Mouse (Mus musculus): ENCODE measurements around the gene Cyp4a32. TPM values are rescaled to one million over a fixed set of nuclear protein-coding genes. Genes with fewer than 3 reads are reported as not detected.

Gene Cyp4a32
- total and polyA plus RNA-seq, 3 experiments, result not detected

DNA sequence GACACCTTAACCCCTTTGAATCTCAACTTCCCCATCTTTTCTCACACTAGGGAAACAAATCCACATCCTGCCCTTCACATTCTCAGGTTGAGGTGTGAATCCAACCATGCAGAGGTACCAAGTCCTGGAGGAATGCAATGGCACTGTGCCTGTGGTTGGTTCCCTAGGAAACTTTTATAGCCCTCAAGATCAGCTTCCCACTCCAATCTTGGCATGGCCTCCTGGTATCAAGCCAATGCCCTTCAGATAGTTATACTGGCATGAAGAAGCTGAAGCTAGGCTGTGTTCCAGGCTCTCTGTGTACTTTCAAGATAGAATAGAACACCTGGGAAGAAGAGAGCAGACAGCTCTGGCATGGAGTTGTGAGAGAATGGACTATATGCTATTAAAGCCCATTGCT, 44.6 kb downstream of the Cyp4a32 start:
- H3K27me3 ChIP-seq (replicated peaks), result peaks cover 77% of the 10 kb centered on the region
- H3K79me2 ChIP-seq (replicated peaks; ENCODE audit: control insufficient read depth, extremely low read depth, insufficient read depth, poor library complexity, severe bottlenecking), result no peaks in the 10 kb centered on the region
- dilution Hi-C loops (cut with MboI; ENCODE audit: extremely low pct_ligation_motif_present, extremely low pct_unique_long_range_greater_than_20kb, low sequenced_read_pairs), result no loop called here
- H3K9ac ChIP-seq (ENCODE audit: insufficient read depth, low read depth), result no peak overlapping the region
- no peak overlapping the region for H3K27ac ChIP-seq (ENCODE audit: insufficient read depth, low read depth)
- in situ Hi-C loops (cut with MboI; ENCODE audit: low pct_ligation_motif_present, low pct_unique_long_range_greater_than_20kb, low sequenced_read_pairs), result no loop called here
- TF ChIP-seq ELF1 (IDR thresholded peaks at IDR 0.05; ENCODE audit: low read depth, low read length), result no peak
- no peak for TF ChIP-seq HCFC1 (IDR thresholded peaks at IDR 0.05; ENCODE audit: low read depth, low read length)
- TF ChIP-seq SMC3 (IDR thresholded peaks at IDR 0.05; ENCODE audit: low read depth, low read length), result no peak
- no peak for TF ChIP-seq BHLHE40 (IDR thresholded peaks at IDR 0.05; ENCODE audit: low read depth, low read length)
- H3K9me3 ChIP-seq (replicated peaks; ENCODE audit: low read length), result no peaks in the 10 kb centered on the region
- H3K4me1 ChIP-seq (ENCODE audit: control insufficient read depth in 1 of 2, insufficient read depth in 2 of 2), result no peaks in the 10 kb centered on the region; a peak in 1 of 4 replicates
- no peak overlapping the region for H3K4me3 ChIP-seq (replicated peaks in 1 of 3; ENCODE audit: low read depth in 2 of 3, low read length in 2 of 3, poor library complexity in 1 of 3)
- no peaks in the 10 kb centered on the region for H3K36me3 ChIP-seq (replicated peaks in 1 of 2; ENCODE audit: control insufficient read depth in 1 of 2, insufficient read depth in 1 of 2, low read length in 1 of 2)
- DNase-seq (ENCODE audit: extremely low read depth), result no peak
- no peak overlapping the region for H3K4me2 ChIP-seq (ENCODE audit: insufficient read depth, low read depth, poor library complexity, severe bottlenecking)

DNA sequence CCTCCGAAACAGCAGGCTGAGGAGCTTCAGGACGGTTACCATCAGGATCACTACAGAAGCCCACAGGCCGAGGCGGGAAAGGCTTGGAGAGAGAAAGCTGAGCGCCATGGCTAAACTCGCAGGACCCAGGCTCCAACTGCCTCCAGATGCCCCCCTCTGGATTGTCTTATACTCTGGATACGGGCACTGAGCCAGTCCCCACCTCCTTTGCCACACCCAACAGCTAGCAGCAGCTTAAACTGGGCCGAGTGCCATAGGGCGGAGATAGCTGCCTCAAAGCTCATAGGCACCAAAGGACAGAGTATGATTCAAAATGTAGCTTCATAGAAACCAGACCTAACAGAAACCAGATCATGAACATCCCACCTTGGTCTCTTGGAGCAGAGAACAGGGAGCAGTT, 46.8 kb downstream of the Cyp4a32 start, which contains the start of gene Cyp4b1:
Gene Cyp4b1 (minus strand): TSS at position 144 of the 400 bp plus-strand sequence.
- dilution Hi-C loops (cut with MboI; ENCODE audit: extremely low pct_ligation_motif_present, extremely low pct_unique_long_range_greater_than_20kb, low sequenced_read_pairs), result no loop called here
- H3K4me3 ChIP-seq (replicated peaks in 1 of 3; ENCODE audit: low read depth in 2 of 3, low read length in 2 of 3, poor library complexity in 1 of 3), result no peak within 1 kb of the TSS
- H3K27me3 ChIP-seq (replicated peaks), result peaks cover 70% of the 10 kb centered on the region

GRCm38 (mm10) chr4:115648752-115649151, 48.0 kb downstream of the Cyp4a32 start:
- DNase-seq (ENCODE audit: extremely low read depth), result no peak
- H3K36me3 ChIP-seq (replicated peaks in 1 of 2; ENCODE audit: control insufficient read depth in 1 of 2, insufficient read depth in 1 of 2, low read length in 1 of 2), result no peaks in the 10 kb centered on the region
- H3K4me3 ChIP-seq (replicated peaks in 1 of 3; ENCODE audit: low read depth in 2 of 3, low read length in 2 of 3, poor library complexity in 1 of 3), result no peak overlapping the region
- dilution Hi-C loops (cut with MboI; ENCODE audit: extremely low pct_ligation_motif_present, extremely low pct_unique_long_range_greater_than_20kb, low sequenced_read_pairs) (no loop called here), in situ Hi-C loops (cut with MboI; ENCODE audit: low pct_ligation_motif_present, low pct_unique_long_range_greater_than_20kb, low sequenced_read_pairs) (no loop called here)
- H3K27ac ChIP-seq (ENCODE audit: insufficient read depth, low read depth), result no peak overlapping the region
- H3K27me3 ChIP-seq (replicated peaks), result peaks cover 65% of the 10 kb centered on the region
- H3K4me1 ChIP-seq (ENCODE audit: control insufficient read depth in 1 of 2, insufficient read depth in 2 of 2), result no peaks in the 10 kb centered on the region; a peak in 1 of 4 replicates
- no peaks in the 10 kb centered on the region for H3K9me3 ChIP-seq (replicated peaks; ENCODE audit: low read length)
- no peak overlapping the region for H3K4me2 ChIP-seq (ENCODE audit: insufficient read depth, low read depth, poor library complexity, severe bottlenecking)
- H3K79me2 ChIP-seq (replicated peaks; ENCODE audit: control insufficient read depth, extremely low read depth, insufficient read depth, poor library complexity, severe bottlenecking), result no peaks in the 10 kb centered on the region
- TF ChIP-seq TBP (conservative IDR thresholded peaks at IDR 0.05; ENCODE audit: low read depth, low read length) (no peak), EP300 (IDR thresholded peaks at IDR 0.05; ENCODE audit: low read length) (no peak), MYC (IDR thresholded peaks at IDR 0.05; ENCODE audit: low read depth, low read length) (no peak), MAZ (IDR thresholded peaks at IDR 0.05; ENCODE audit: low read depth, low read length) (no peak), GABPA (IDR thresholded peaks at IDR 0.05; ENCODE audit: insufficient replicate concordance, low read depth, low read length) (no peak), BHLHE40 (IDR thresholded peaks at IDR 0.05; ENCODE audit: low read depth, low read length) (no peak)
- no peak overlapping the region for H3K9ac ChIP-seq (ENCODE audit: insufficient read depth, low read depth)

More for the DNA sequence above, 46.8 kb downstream of the Cyp4a32 start, which contains the start of gene Cyp4b1:
- no peak for DNase-seq (ENCODE audit: extremely low read depth)
- Histone ChIP-seq H3K9ac (ENCODE audit: insufficient read depth, low read depth) (no peak within 1 kb of the TSS), H3K36me3 (replicated peaks in 1 of 2; ENCODE audit: control insufficient read depth in 1 of 2, insufficient read depth in 1 of 2, low read length in 1 of 2) (no peaks in the 10 kb centered on the region), H3K27ac (ENCODE audit: insufficient read depth, low read depth) (no peak within 1 kb of the TSS), H3K9me3 (replicated peaks; ENCODE audit: low read length) (no peaks in the 10 kb centered on the region), H3K4me1 (ENCODE audit: control insufficient read depth in 1 of 2, insufficient read depth in 2 of 2) (no peaks in the 10 kb centered on the region; a peak in 1 of 4 replicates), H3K79me2 (replicated peaks; ENCODE audit: control insufficient read depth, extremely low read depth, insufficient read depth, poor library complexity, severe bottlenecking) (no peaks in the 10 kb centered on the region), H3K4me2 (ENCODE audit: insufficient read depth, low read depth, poor library complexity, severe bottlenecking) (no peak within 1 kb of the TSS)
- no peak for TF ChIP-seq MYC (IDR thresholded peaks at IDR 0.05; ENCODE audit: low read depth, low read length)
- no peak for TF ChIP-seq HCFC1 (IDR thresholded peaks at IDR 0.05; ENCODE audit: low read depth, low read length)
- no peak for TF ChIP-seq JUND (conservative IDR thresholded peaks at IDR 0.05; ENCODE audit: low read depth, low read length)
- no peak for TF ChIP-seq BHLHE40 (IDR thresholded peaks at IDR 0.05; ENCODE audit: low read depth, low read length)
- no peak for TF ChIP-seq GABPA (IDR thresholded peaks at IDR 0.05; ENCODE audit: insufficient replicate concordance, low read depth, low read length)
- no peak for TF ChIP-seq TCF12 (IDR thresholded peaks at IDR 0.05; ENCODE audit: low read depth, low read length)
- TF ChIP-seq JUN (IDR thresholded peaks at IDR 0.05; ENCODE audit: insufficient read depth, low read depth, low read length), result no peak
- TF ChIP-seq USF1 (IDR thresholded peaks at IDR 0.05; ENCODE audit: low read depth, low read length), result no peak
- no peak for TF ChIP-seq ZKSCAN1 (IDR thresholded peaks at IDR 0.05; ENCODE audit: borderline replicate concordance, low read depth, low read length)
- TF ChIP-seq EP300 (IDR thresholded peaks at IDR 0.05; ENCODE audit: low read length), result no peak
- TF ChIP-seq RAD21 (IDR thresholded peaks at IDR 0.05; ENCODE audit: low read depth, low read length), result no peak
- in situ Hi-C loops (cut with MboI; ENCODE audit: low pct_ligation_motif_present, low pct_unique_long_range_greater_than_20kb, low sequenced_read_pairs), result no loop called here

Data from CH12.LX (cell line).